Mouse (Mus musculus): ENCODE measurements around the gene B3gnt3. TPM values are rescaled to one million over a fixed set of nuclear protein-coding genes. Genes with fewer than 3 reads are reported as not detected.

Gene B3gnt3
- polyA plus RNA-seq, 1 experiment from 2014 or later: 4.0 TPM

DNA sequence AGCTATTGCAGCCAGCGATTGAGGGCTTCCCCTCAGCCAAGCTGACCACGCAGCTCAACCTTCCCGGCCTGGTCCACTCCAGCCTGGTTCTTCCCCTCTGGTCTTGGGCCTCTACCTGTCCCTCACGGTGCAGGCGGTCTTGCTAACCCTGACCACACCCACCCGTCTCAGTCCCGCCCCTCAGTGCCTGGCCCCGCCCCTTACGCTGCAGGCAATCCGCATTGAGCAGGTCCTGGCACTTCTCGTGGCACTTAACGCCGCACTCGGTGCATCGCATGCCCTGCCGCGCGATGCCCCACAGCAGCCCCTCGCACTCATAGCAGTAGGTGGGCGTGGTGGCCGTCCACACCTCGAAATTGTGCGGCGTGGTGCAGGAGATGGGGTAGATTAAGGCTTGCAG is 47.0 kb downstream of the B3gnt3 start:
- H3K4me1 ChIP-seq (ENCODE audit: control insufficient read depth, insufficient read depth, low read length): peaks cover 4% of the 10 kb centered on the region; the same call in 1 of the 2 replicates
- peak overlapping the region; percentile 31 for H3K4me2 ChIP-seq (ENCODE audit: low read depth, low read length)
- H3K9me3 ChIP-seq (replicated peaks; ENCODE audit: control insufficient read depth, low read length): no peaks in the 10 kb centered on the region
- no peaks in the 10 kb centered on the region for H3K36me3 ChIP-seq (ENCODE audit: control insufficient read depth, insufficient read depth)
- no peak overlapping the region for H3K9ac ChIP-seq (ENCODE audit: low read length)
- 1% methylated on average over 24 of the region's 24 CpGs for WGBS
- H3K27me3 ChIP-seq (ENCODE audit: control insufficient read depth, insufficient read depth, low read length): peaks cover 73% of the 10 kb centered on the region
- ATAC-seq (replicated peaks; ENCODE audit: extremely low read depth, insufficient read depth, low FRiP score): no peak
- no peak overlapping the region for H3K4me3 ChIP-seq (ENCODE audit: low read length)
- H3K27ac ChIP-seq (ENCODE audit: low read length): no peak overlapping the region

DNA sequence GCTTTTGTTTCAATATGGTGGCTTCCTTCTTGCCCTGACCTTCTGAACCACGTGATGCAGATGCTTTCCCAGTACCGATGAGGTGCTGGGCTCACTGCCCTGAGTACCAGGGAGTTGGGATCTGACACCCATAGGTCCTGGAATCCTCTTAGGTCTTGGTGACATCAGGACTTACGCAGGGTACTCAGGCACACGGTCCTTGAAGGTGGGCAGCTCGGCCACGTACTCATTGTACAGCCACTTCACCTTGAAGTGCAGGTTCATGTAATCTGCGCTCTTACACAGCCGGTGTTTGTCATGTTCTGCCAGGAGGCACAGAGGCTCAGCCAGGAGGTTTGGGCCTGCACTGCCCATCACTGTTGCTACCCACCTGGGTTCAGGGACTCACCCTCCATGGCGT is 56.1 kb downstream of the B3gnt3 start:
- Histone ChIP-seq H3K4me2 (ENCODE audit: low read depth, low read length) (no peak overlapping the region), H3K4me1 (ENCODE audit: control insufficient read depth, insufficient read depth, low read length) (no peaks in the 10 kb centered on the region), H3K27me3 (ENCODE audit: control insufficient read depth, insufficient read depth, low read length) (0 out of 2 replicates have a peak, but pooled peaks cover 3% of the 10 kb centered on the region), H3K4me3 (ENCODE audit: low read length) (no peak overlapping the region), H3K27ac (ENCODE audit: low read length) (no peak overlapping the region), H3K36me3 (ENCODE audit: control insufficient read depth, insufficient read depth) (no peaks in the 10 kb centered on the region), H3K9ac (ENCODE audit: low read length) (no peak overlapping the region), H3K9me3 (replicated peaks; ENCODE audit: control insufficient read depth, low read length) (no peaks in the 10 kb centered on the region)
- 71% methylated on average over 9 of the region's 9 CpGs for WGBS
- no peak for ATAC-seq (replicated peaks; ENCODE audit: extremely low read depth, insufficient read depth, low FRiP score)

Other genes with a start within 250 kb of the B3gnt3 start
- gene Abhd8, start 238.1 kb downstream of the B3gnt3 start, polyA plus RNA-seq (2015; fragmentation: Nextera tagmentation; extraction: Ambion mirVana): 41.7 and 48.7 TPM in 2 replicates
- 175 and 192 TPM in 2 replicates for gene Mrpl34, start 236.8 kb downstream of the B3gnt3 start, polyA plus RNA-seq (2015; fragmentation: Nextera tagmentation; extraction: Ambion mirVana)
- 78.2 and 83.7 TPM in 2 replicates for gene Dda1, start 232.6 kb downstream of the B3gnt3 start, polyA plus RNA-seq (2015; fragmentation: Nextera tagmentation; extraction: Ambion mirVana)
- 0.37 and 0.76 TPM in 2 replicates for gene Ano8, start 215.8 kb downstream of the B3gnt3 start, polyA plus RNA-seq (2015; fragmentation: Nextera tagmentation; extraction: Ambion mirVana)
- 12.3 and 12.5 TPM in 2 replicates for gene Gtpbp3, start 213.7 kb downstream of the B3gnt3 start, polyA plus RNA-seq (2015; fragmentation: Nextera tagmentation; extraction: Ambion mirVana)
- 86.4 and 106 TPM in 2 replicates for gene Plvap, start 190.0 kb downstream of the B3gnt3 start, polyA plus RNA-seq (2015; fragmentation: Nextera tagmentation; extraction: Ambion mirVana)
- gene Ccdc194, start 176.1 kb downstream of the B3gnt3 start, polyA plus RNA-seq (2015; fragmentation: Nextera tagmentation; extraction: Ambion mirVana): 0.29 and 0.54 TPM in 2 replicates
- 36.6 and 46.5 TPM in 2 replicates for gene Bst2, start 164.3 kb downstream of the B3gnt3 start, polyA plus RNA-seq (2015; fragmentation: Nextera tagmentation; extraction: Ambion mirVana)
- gene Mvb12a, start 158.9 kb downstream of the B3gnt3 start, polyA plus RNA-seq (2015; fragmentation: Nextera tagmentation; extraction: Ambion mirVana): 60.3 and 65.8 TPM in 2 replicates
- 0.99 and 1.4 TPM in 2 replicates for gene Tmem221, start 142.9 kb downstream of the B3gnt3 start, polyA plus RNA-seq (2015; fragmentation: Nextera tagmentation; extraction: Ambion mirVana)
- 0.06 and 0.18 TPM in 2 replicates for gene Nxnl1, start 135.2 kb downstream of the B3gnt3 start, polyA plus RNA-seq (2015; fragmentation: Nextera tagmentation; extraction: Ambion mirVana)
- gene Slc27a1, start 132.9 kb downstream of the B3gnt3 start, polyA plus RNA-seq (2015; fragmentation: Nextera tagmentation; extraction: Ambion mirVana): 25.1 and 26.2 TPM in 2 replicates
- 188 and 205 TPM in 2 replicates for gene Pgls, start 109.6 kb downstream of the B3gnt3 start, polyA plus RNA-seq (2015; fragmentation: Nextera tagmentation; extraction: Ambion mirVana)
- gene Fam129c, start 104.1 kb downstream of the B3gnt3 start, polyA plus RNA-seq (2015; fragmentation: Nextera tagmentation; extraction: Ambion mirVana): 3.9 and 4.4 TPM in 2 replicates
- 54.4 and 56.0 TPM in 2 replicates for gene Colgalt1, start 90.8 kb downstream of the B3gnt3 start, polyA plus RNA-seq (2015; fragmentation: Nextera tagmentation; extraction: Ambion mirVana)
- 0.47 and 0.72 TPM in 2 replicates for gene Unc13a, start 30.0 kb downstream of the B3gnt3 start, polyA plus RNA-seq (2015; fragmentation: Nextera tagmentation; extraction: Ambion mirVana)
- 9.9 and 11.3 TPM in 2 replicates for gene Jak3, start 25.5 kb downstream of the B3gnt3 start, polyA plus RNA-seq (2015; fragmentation: Nextera tagmentation; extraction: Ambion mirVana)
- 2.1 and 3.4 TPM in 2 replicates for gene Insl3, start 12.6 kb downstream of the B3gnt3 start, polyA plus RNA-seq (2015; fragmentation: Nextera tagmentation; extraction: Ambion mirVana)
- gene Fcho1, start 23.9 kb upstream of the B3gnt3 start, polyA plus RNA-seq (2015; fragmentation: Nextera tagmentation; extraction: Ambion mirVana): 7.6 and 20.4 TPM in 2 replicates
- 4.5 and 6.1 TPM in 2 replicates for gene Zfp709, start 180.2 kb upstream of the B3gnt3 start, polyA plus RNA-seq (2015; fragmentation: Nextera tagmentation; extraction: Ambion mirVana)
- 2.8 and 2.9 TPM in 2 replicates for gene Zfp882, start 206.8 kb upstream of the B3gnt3 start, polyA plus RNA-seq (2015; fragmentation: Nextera tagmentation; extraction: Ambion mirVana)
- 26.4 and 26.9 TPM in 2 replicates for gene Zfp617, start 206.8 kb upstream of the B3gnt3 start, polyA plus RNA-seq (2015; fragmentation: Nextera tagmentation; extraction: Ambion mirVana)
- gene Zfp961, start 249.2 kb upstream of the B3gnt3 start, polyA plus RNA-seq (2015; fragmentation: Nextera tagmentation; extraction: Ambion mirVana): 10.6 and 12.5 TPM in 2 replicates

Measured in heart, embryonic 16.5 days (tissue).